Mouse (Mus musculus) spleen, postnatal 4 days (tissue): Measurements from ENCODE around the gene Dmrtc2.

ENCODE experiments used
- DNase-seq, 2 experiments: peaks; one replicate each; pipeline ENCODE4 v3.0.0; 2022; ENCODE audit warnings: low spot score in 2 of 2

Gene Dmrtc2

GRCm38 (mm10) chr7:24901842-24902241 lies 32.0 kb downstream of the Dmrtc2 start:
- DNase-seq, result peak in 1 of 2 experiments; percentile 68

GRCm38 (mm10) chr7:24902264-24902629 lies 32.4 kb downstream of the Dmrtc2 start:
- no peak for DNase-seq

GRCm38 (mm10) chr7:24902630-24903443 lies 33.0 kb downstream of the Dmrtc2 start, which contains the start of gene Arhgef1:
Gene Arhgef1, plus strand, starts transcription at chr7:24902912.
- DNase-seq, result peak; percentile 82 to 91

- no peak for DNase-seq
Measured at GRCm38 (mm10) chr7:24903444-24903825, 33.6 kb downstream of the Dmrtc2 start.

- peak; percentile 98 for DNase-seq
Measured at GRCm38 (mm10) chr7:24904070-24904483, 34.2 kb downstream of the Dmrtc2 start.

- peak; percentile 78 to 88 for DNase-seq
Measured at GRCm38 (mm10) chr7:24904936-24905335, 35.1 kb downstream of the Dmrtc2 start.

GRCm38 (mm10) chr7:24906551-24906950 lies 36.7 kb downstream of the Dmrtc2 start:
- no peak for DNase-seq

- peak in 1 of 2 experiments; percentile 42 for DNase-seq
Measured at GRCm38 (mm10) chr7:24907211-24907748, 37.4 kb downstream of the Dmrtc2 start.

GRCm38 (mm10) chr7:24912480-24912879 lies 42.6 kb downstream of the Dmrtc2 start:
- no peak for DNase-seq

- DNase-seq, result no peak
Measured at GRCm38 (mm10) chr7:24918763-24919323, 49.0 kb downstream of the Dmrtc2 start.

GRCm38 (mm10) chr7:24919728-24920127 lies 49.9 kb downstream of the Dmrtc2 start:
- DNase-seq, result no peak
